Mouse (Mus musculus): Measurements from ENCODE around the gene Ankrd23. TPM values are rescaled to one million over a fixed set of nuclear protein-coding genes. Genes with fewer than 3 reads are reported as not detected.

Gene Ankrd23
- total RNA-seq, 2 experiments from 2014 or later = 101 to 170 TPM

GRCm38 (mm10) chr1:36485080-36485479 is 51.6 kb downstream of the Ankrd23 start:
- no peak for DNase-seq
- intact Hi-C loops (cut with DNase I) = no loop called here

- intact Hi-C loops (cut with DNase I) = no loop called here
- no peak for DNase-seq
Observed at GRCm38 (mm10) chr1:36483825-36484224, 52.9 kb downstream of the Ankrd23 start.

Small RNA genes lying within 50 kb of the gene (microRNA-seq; reads per million reads assigned to microRNA genes)
- gene Gm47280 = 0 reads per million in 2 experiments

Other genes with a start within 250 kb of the Ankrd23 start
- 10 to 100 TPM in 1 of 2 experiments, 1 to 10 TPM in 1; 9.1 to 11.4 TPM for gene Arid5a, start 229.2 kb downstream of the Ankrd23 start, total RNA-seq (2021)
- 10 to 100 TPM; 58.8 to 60.5 TPM for gene Kansl3, start 167.7 kb downstream of the Ankrd23 start, total RNA-seq (2021)
- gene Fer1l5, start 164.6 kb downstream of the Ankrd23 start, total RNA-seq (2021) = not detected
- gene Lman2l, start 91.6 kb downstream of the Ankrd23 start, total RNA-seq (2021) = 10 to 100 TPM; 19.9 to 20.8 TPM
- 1 to 10 TPM; 3.4 to 4.1 TPM for gene Cnnm4, start 65.3 kb downstream of the Ankrd23 start, total RNA-seq (2021)
- gene Cnnm3, start 25.0 kb downstream of the Ankrd23 start, total RNA-seq (2021) = 10 to 100 TPM; 12.9 to 15.6 TPM
- 10 to 100 TPM; 52.6 to 94.6 TPM for gene Gm42417, start 2.5 kb upstream of the Ankrd23 start, total RNA-seq (2021)
- 10 to 100 TPM; 10.4 to 11.9 TPM for gene Ankrd39, start 10.6 kb upstream of the Ankrd23 start, total RNA-seq (2021)
- gene Sema4c, start 21.5 kb upstream of the Ankrd23 start, total RNA-seq (2021) = 10 to 100 TPM; 19.4 to 20.0 TPM
- gene Fam178b, start 146.3 kb upstream of the Ankrd23 start, total RNA-seq (2021) = under 1 TPM; 0.67 to 0.73 TPM
- gene Cox5b, start 154.6 kb upstream of the Ankrd23 start, total RNA-seq (2021) = 1,000 to 10,000 TPM; 2,156 to 2,164 TPM
- gene 4933424G06Rik, start 173.3 kb upstream of the Ankrd23 start, total RNA-seq (2021) = not detected
- 100 to 1,000 TPM; 106 TPM for gene Actr1b, start 177.5 kb upstream of the Ankrd23 start, total RNA-seq (2021)
- 1 to 10 TPM in 1 of 2 experiments, under 1 TPM in 1; 0.22 to 3.3 TPM for gene Zap70, start 224.9 kb upstream of the Ankrd23 start, total RNA-seq (2021)

Data from heart, postnatal 14 days (tissue).